In the genomic region with DNA sequence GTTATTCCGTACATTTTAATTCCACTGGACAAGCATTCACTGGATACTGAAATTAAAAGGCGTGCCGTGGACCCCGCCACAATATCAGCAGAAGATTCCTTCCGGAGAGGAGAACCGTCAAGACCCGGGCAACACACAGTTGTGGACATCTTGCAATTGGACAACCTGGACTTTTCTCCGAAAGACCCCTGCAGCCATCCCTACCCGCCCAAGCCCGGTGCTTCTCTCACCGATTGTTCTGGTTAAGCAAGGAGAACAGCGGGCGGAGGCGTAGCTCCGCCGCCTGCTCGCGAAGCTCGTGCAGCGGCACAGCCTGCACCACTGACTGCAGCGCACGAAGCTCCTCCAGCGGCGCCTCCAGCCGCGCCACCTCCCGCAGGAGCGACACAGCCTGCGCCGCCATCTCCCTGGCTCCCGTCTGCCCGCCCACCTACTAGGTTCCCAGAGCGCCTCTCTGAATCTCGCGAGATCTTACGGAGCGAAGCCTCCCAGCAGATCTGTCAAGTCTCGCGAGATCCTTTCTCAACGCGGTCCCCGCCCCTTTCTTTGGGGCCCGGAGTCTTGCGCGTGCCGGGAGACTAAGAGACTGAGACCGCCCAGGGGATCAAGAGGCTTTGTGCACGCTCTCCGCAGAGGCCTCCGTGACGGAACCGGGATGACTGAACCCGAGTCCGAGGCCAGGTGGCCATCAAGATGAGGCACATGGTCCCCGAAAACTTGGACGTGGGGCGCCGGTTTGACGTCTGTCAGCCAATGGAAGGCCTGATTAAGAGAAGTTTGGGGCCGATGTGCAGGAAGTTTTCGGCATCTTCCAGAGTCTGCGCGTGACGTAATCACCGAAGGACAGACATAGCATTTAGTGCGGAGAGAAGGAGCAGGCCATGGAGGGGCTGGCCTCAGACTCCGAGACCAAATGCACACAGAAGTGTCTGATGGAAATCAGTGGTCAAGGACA, we compare ENCODE assay signal across 7 mouse cellular contexts. TPM values are rescaled to one million over a fixed set of nuclear protein-coding genes. Genes with fewer than 3 reads are reported as not detected.
DNase-seq lines count a peak whose midpoint lies in the region; ATAC-seq lines count a peak whose summit lies in the region.

No protein-coding gene starts in this region.

- no peaks in the 10 kb centered on the region for H3K36me3 ChIP-seq in intestine, embryonic 15.5 days
- H3K36me3 ChIP-seq in midbrain, embryonic 10.5 days, result peaks cover 18% of the 10 kb centered on the region

- DNase-seq in adrenal gland, adult 2 months, result peak; percentile 96
- peak; percentile 99 for DNase-seq in embryo, embryonic 11.5 days (ENCODE audit: low read depth, low spot score)
- DNase-seq in gastrocnemius, postnatal 36 days, result peak; percentile 91
- DNase-seq in left cerebral cortex, postnatal 25 days (ENCODE audit: low spot score in 2 of 2), result peak; percentile 93 to 96
- peak; percentile 98 for DNase-seq in midbrain, embryonic 10.5 days (ENCODE audit: low spot score)
- peak; percentile 82 for DNase-seq in right cerebral cortex, postnatal 4 days

- H3K27me3 ChIP-seq in intestine, embryonic 15.5 days (replicated peaks), result no peaks in the 10 kb centered on the region
- H3K27me3 ChIP-seq in midbrain, embryonic 10.5 days (ENCODE audit: low read depth, poor library complexity, severe bottlenecking), result peaks cover 33% of the 10 kb centered on the region

- no peaks in the 10 kb centered on the region for H3K9me3 ChIP-seq in intestine, embryonic 15.5 days
- H3K9me3 ChIP-seq in midbrain, embryonic 10.5 days (replicated peaks), result no peaks in the 10 kb centered on the region

- peak overlapping the region; percentile 92 for H3K9ac ChIP-seq in intestine, embryonic 15.5 days

- intact Hi-C loops in gastrocnemius, postnatal 36 days (cut with DNase I), result loop anchor here (5.0 kb wide), 1 partner anchor 102 kb away; no protein-coding TSS in a partner anchor
- intact Hi-C loops in left cerebral cortex, postnatal 25 days (cut with DNase I), result loop anchor here (2.0 kb wide), 2 partner anchors 42 to 238 kb away; a partner anchor contains a TSS

- H3K4me2 ChIP-seq in intestine, embryonic 15.5 days (replicated peaks), result peak overlapping the region; percentile 75

- peak overlapping the region; percentile 97 for H3K27ac ChIP-seq in intestine, embryonic 15.5 days
- peak overlapping the region; percentile 92 for H3K27ac ChIP-seq in midbrain, embryonic 10.5 days (replicated peaks)

- under 1% methylated on average over 67 of the region's 67 CpGs for WGBS in intestine, embryonic 15.5 days
- WGBS in midbrain, embryonic 10.5 days, result under 1% methylated on average over 67 of the region's 67 CpGs

- peak; percentile 97 for ATAC-seq in intestine, embryonic 15.5 days

- peaks cover 11% of the 10 kb centered on the region; the same call in 1 of the 2 replicates for H3K4me1 ChIP-seq in intestine, embryonic 15.5 days (replicated peaks)
- H3K4me1 ChIP-seq in midbrain, embryonic 10.5 days, result peaks cover 39% of the 10 kb centered on the region

- peak overlapping the region; percentile 82 for H3K4me3 ChIP-seq in intestine, embryonic 15.5 days (replicated peaks)
- peak overlapping the region; percentile 66 for H3K4me3 ChIP-seq in midbrain, embryonic 10.5 days

RNA-seq across cellular contexts. Expression of a gene that starts 3.4 kb away (rescaled TPM):
- under 1 TPM; 0.40 to 0.48 TPM for total RNA-seq in adrenal gland, adult 2 months (2021)
- polyA plus RNA-seq in adrenal gland, adult 2 months (2012; rRNA removed), result 2.5 TPM in 1 of 2 replicates, not detected in the other
- total RNA-seq in gastrocnemius, postnatal 36 days (2021), result under 1 TPM in 1 of 2 experiments, not detected in 1; 0.39 TPM
- 5.7 and 6.8 TPM in 2 replicates for polyA plus RNA-seq in intestine, embryonic 15.5 days (2015; fragmentation: Nextera tagmentation; extraction: Ambion mirVana)
- under 1 TPM; 0.25 to 0.41 TPM for total RNA-seq in left cerebral cortex, postnatal 25 days (2021)
- 0.11 TPM in 1 of 2 replicates, not detected in the other for polyA plus RNA-seq in midbrain, embryonic 10.5 days (2016; fragmentation: Nextera tagmentation; extraction: Ambion mirVana)

RNA-seq across cellular contexts. Expression of a gene that starts 4.0 kb away (rescaled TPM):
- total RNA-seq in adrenal gland, adult 2 months (2021), result 10 to 100 TPM; 38.0 to 44.3 TPM
- 5.9 and 6.7 TPM in 2 replicates for polyA plus RNA-seq in adrenal gland, adult 2 months (2012; rRNA removed)
- total RNA-seq in gastrocnemius, postnatal 36 days (2021), result 10 to 100 TPM in 1 of 2 experiments, 1 to 10 TPM in 1; 8.8 to 13.3 TPM
- 88.7 and 98.0 TPM in 2 replicates for polyA plus RNA-seq in intestine, embryonic 15.5 days (2015; fragmentation: Nextera tagmentation; extraction: Ambion mirVana)
- total RNA-seq in left cerebral cortex, postnatal 25 days (2021), result 10 to 100 TPM; 33.3 to 38.0 TPM
- polyA plus RNA-seq in midbrain, embryonic 10.5 days (2016; fragmentation: Nextera tagmentation; extraction: Ambion mirVana), result 135 and 139 TPM in 2 replicates

RNA-seq across cellular contexts. Expression of a gene that starts 38.0 kb away (rescaled TPM):
- not detected for total RNA-seq in adrenal gland, adult 2 months (2021)
- not detected in 2 replicates for polyA plus RNA-seq in adrenal gland, adult 2 months (2012; rRNA removed)
- not detected for total RNA-seq in gastrocnemius, postnatal 36 days (2021)
- not detected in 2 replicates for polyA plus RNA-seq in intestine, embryonic 15.5 days (2015; fragmentation: Nextera tagmentation; extraction: Ambion mirVana)
- total RNA-seq in left cerebral cortex, postnatal 25 days (2021), result not detected
- polyA plus RNA-seq in midbrain, embryonic 10.5 days (2016; fragmentation: Nextera tagmentation; extraction: Ambion mirVana), result not detected in 2 replicates

RNA-seq across cellular contexts. Expression of a gene that starts 43.0 kb away (rescaled TPM):
- 1 to 10 TPM; 1.2 to 1.7 TPM for total RNA-seq in adrenal gland, adult 2 months (2021)
- 1.1 and 1.5 TPM in 2 replicates for polyA plus RNA-seq in adrenal gland, adult 2 months (2012; rRNA removed)
- under 1 TPM; 0.38 to 0.64 TPM for total RNA-seq in gastrocnemius, postnatal 36 days (2021)
- 8.0 TPM in 2 replicates for polyA plus RNA-seq in intestine, embryonic 15.5 days (2015; fragmentation: Nextera tagmentation; extraction: Ambion mirVana)
- 1 to 10 TPM; 1.3 to 1.6 TPM for total RNA-seq in left cerebral cortex, postnatal 25 days (2021)
- 2.6 and 2.8 TPM in 2 replicates for polyA plus RNA-seq in midbrain, embryonic 10.5 days (2016; fragmentation: Nextera tagmentation; extraction: Ambion mirVana)

RNA-seq across cellular contexts. Expression of a gene that starts 44.7 kb away (rescaled TPM):
- total RNA-seq in adrenal gland, adult 2 months (2021), result 10 to 100 TPM; 58.1 to 70.1 TPM
- 29.3 and 30.9 TPM in 2 replicates for polyA plus RNA-seq in adrenal gland, adult 2 months (2012; rRNA removed)
- 10 to 100 TPM; 43.9 to 46.6 TPM for total RNA-seq in gastrocnemius, postnatal 36 days (2021)
- polyA plus RNA-seq in intestine, embryonic 15.5 days (2015; fragmentation: Nextera tagmentation; extraction: Ambion mirVana), result 68.3 and 71.4 TPM in 2 replicates
- 100 to 1,000 TPM in 1 of 2 experiments, 10 to 100 TPM in 1; 96.1 to 101 TPM for total RNA-seq in left cerebral cortex, postnatal 25 days (2021)
- polyA plus RNA-seq in midbrain, embryonic 10.5 days (2016; fragmentation: Nextera tagmentation; extraction: Ambion mirVana), result 74.0 and 80.3 TPM in 2 replicates

Comparison
In these comparisons a context has a peak if more than half of its experiments do, and no peak if none do; other contexts are left out.
1. Peak in every context shown above with its lines: DNase-seq, ATAC-seq, H3K4me3 ChIP-seq and H3K27ac ChIP-seq.